Mouse (Mus musculus): ENCODE data around the gene Epo. TPM values are rescaled to one million over a fixed set of nuclear protein-coding genes. Genes with fewer than 3 reads are reported as not detected.

Gene Epo
- total and polyA plus RNA-seq, 2 experiments from 2014 or later = not detected

DNA sequence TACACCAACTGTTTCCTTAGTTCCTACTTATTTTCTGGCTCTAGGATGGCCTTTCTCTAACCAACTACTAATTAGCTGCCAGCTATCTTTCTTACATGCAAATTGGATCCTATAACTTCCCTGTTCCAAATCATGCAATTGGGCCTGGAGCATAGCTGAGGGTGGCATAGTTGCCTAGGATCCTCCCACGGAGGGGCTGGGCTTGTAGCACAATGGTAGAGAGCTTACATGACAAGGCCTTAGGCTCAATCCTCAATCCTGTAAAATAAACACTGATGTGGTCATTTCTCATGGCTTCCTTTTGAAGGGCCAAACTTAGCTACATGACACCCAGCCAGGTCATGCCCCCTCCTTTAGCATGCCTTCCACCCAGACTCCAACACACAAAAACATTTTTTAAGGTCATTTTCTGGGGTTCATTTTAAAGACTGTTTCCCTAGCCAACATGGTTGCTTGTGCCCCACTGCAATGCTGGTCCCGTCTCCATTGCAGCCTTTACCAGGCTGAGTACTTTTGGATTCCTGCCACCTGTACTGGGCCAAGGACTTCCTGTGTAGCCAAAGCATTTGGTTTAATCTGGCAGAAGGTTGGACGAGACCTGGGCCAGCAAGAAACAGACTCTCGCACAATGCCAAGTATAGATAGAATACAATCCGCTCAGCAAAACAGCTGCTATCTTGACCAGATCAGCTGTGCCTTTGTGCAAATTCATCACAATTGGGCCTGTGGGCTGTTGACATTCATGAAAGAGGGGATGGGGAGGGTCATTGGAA, 8.9 kb upstream of the Epo start:
- H3K27me3 ChIP-seq (ENCODE audit: insufficient read depth, low read length) = no peaks in the 10 kb centered on the region
- H3K9ac ChIP-seq = no peak overlapping the region
- H3K27ac ChIP-seq (ENCODE audit: low read depth, low read length) = no peak overlapping the region
- H3K4me1 ChIP-seq (ENCODE audit: insufficient read depth) = peaks cover 4% of the 10 kb centered on the region; the same call in 1 of the 2 replicates
- peak; percentile 45 for ATAC-seq
- H3K4me3 ChIP-seq (ENCODE audit: low read depth, low read length) = no peak overlapping the region
- no peaks in the 10 kb centered on the region for H3K9me3 ChIP-seq (ENCODE audit: low read length)
- DNase-seq = no peak
- no peak overlapping the region for H3K4me2 ChIP-seq (ENCODE audit: low read depth)
- H3K36me3 ChIP-seq (ENCODE audit: insufficient read depth) = no peaks in the 10 kb centered on the region
- no peak for TF ChIP-seq CTCF (IDR thresholded peaks at IDR 0.05; ENCODE audit: low read depth)
- WGBS = 48% methylated on average over 5 of the region's 5 CpGs

DNA sequence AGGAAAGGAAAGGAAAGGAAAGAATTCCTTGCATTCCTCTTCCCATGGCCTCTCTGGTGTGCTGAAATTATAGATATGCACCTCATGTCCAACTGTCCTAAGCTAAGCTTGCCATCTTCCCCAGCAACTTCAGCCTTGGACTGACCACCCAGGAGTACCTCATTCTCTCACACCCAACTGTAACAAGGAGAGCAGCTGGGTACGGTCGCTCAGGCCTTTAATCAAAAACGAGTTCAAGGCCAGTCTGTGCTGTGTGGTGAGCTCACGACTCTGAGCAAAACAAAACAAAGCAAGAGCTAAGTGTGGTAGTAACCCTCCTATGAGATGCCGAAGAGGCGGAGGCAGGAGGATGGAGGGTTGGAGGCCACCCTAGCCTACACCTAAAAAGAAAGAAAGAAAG, 7.9 kb upstream of the Epo start:
- H3K4me3 ChIP-seq (ENCODE audit: low read depth, low read length) = no peak overlapping the region
- ATAC-seq (no peak), DNase-seq (no peak)
- no peaks in the 10 kb centered on the region for H3K36me3 ChIP-seq (ENCODE audit: insufficient read depth)
- 70% methylated on average over 6 of the region's 6 CpGs for WGBS
- no peaks in the 10 kb centered on the region for H3K9me3 ChIP-seq (ENCODE audit: low read length)
- H3K27me3 ChIP-seq (ENCODE audit: insufficient read depth, low read length) = no peaks in the 10 kb centered on the region
- no peak for TF ChIP-seq CTCF (IDR thresholded peaks at IDR 0.05; ENCODE audit: low read depth)
- no peak overlapping the region for H3K27ac ChIP-seq (ENCODE audit: low read depth, low read length)
- peaks cover 4% of the 10 kb centered on the region; the same call in 1 of the 2 replicates for H3K4me1 ChIP-seq (ENCODE audit: insufficient read depth)
- H3K9ac ChIP-seq = no peak overlapping the region
- H3K4me2 ChIP-seq (ENCODE audit: low read depth) = no peak overlapping the region

DNA sequence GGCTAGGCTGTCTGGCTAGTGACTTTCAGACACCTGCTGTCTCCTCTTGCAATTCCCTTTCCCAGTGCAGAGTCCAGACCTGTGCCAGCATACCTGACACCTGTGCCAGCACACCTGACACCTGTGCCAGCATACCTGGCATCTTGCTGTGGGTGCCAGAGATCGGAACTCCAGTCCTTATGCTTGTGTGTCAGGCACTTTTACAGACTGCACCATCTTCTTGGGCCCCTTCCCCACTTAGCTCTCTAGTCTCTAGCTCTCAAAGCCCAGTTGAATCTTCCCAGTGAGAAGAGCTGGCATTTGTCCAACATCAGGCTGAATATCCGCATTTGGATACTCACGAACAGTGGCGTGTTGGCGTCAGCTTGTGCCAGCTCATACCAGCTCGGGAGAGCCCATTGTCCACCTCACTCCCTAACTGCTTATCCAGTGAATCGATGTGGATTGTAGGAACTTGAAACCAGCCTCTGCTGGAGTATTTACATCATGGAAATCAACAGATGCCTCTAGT, 6.3 kb upstream of the Epo start:
- TF ChIP-seq CTCF (IDR thresholded peaks at IDR 0.05; ENCODE audit: low read depth) = no peak

DNA sequence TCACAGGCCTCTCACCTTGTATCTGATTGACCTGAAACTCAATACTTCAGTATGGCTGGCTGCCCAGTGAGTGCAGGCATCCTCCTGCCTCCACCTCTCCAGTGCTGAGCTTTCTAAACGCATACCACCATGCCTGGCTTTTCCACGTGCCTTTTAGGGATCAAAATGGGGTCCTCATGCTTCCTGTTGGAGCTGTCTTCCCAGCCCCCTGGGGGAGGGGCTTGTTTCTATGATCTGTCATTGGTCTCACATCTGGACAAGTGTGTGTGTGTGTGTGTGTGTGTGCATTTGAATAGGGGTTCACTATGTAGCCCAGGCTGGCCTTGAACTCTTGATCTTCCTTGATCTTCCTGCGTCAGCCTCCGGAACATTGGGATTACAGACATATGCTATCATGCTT, 4.4 kb upstream of the Epo start:
- ATAC-seq (no peak), DNase-seq (no peak)
- H3K27me3 ChIP-seq (ENCODE audit: insufficient read depth, low read length) = no peaks in the 10 kb centered on the region
- no peak overlapping the region for H3K4me2 ChIP-seq (ENCODE audit: low read depth)
- no peak for TF ChIP-seq CTCF (IDR thresholded peaks at IDR 0.05; ENCODE audit: low read depth)
- peaks cover 4% of the 10 kb centered on the region; the same call in 1 of the 2 replicates for H3K4me1 ChIP-seq (ENCODE audit: insufficient read depth)
- WGBS = 69% methylated on average over 4 of the region's 4 CpGs
- no peak overlapping the region for H3K27ac ChIP-seq (ENCODE audit: low read depth, low read length)
- no peak overlapping the region for H3K4me3 ChIP-seq (ENCODE audit: low read depth, low read length)
- no peak overlapping the region for H3K9ac ChIP-seq
- no peaks in the 10 kb centered on the region for H3K9me3 ChIP-seq (ENCODE audit: low read length)
- no peaks in the 10 kb centered on the region for H3K36me3 ChIP-seq (ENCODE audit: insufficient read depth)

More for the DNA sequence above, 6.3 kb upstream of the Epo start:
- 23% methylated on average over 7 of the region's 7 CpGs for WGBS
- H3K4me1 ChIP-seq (ENCODE audit: insufficient read depth) = peaks cover 4% of the 10 kb centered on the region; the same call in 1 of the 2 replicates
- no peak overlapping the region for H3K4me2 ChIP-seq (ENCODE audit: low read depth)
- no peaks in the 10 kb centered on the region for H3K27me3 ChIP-seq (ENCODE audit: insufficient read depth, low read length)
- H3K27ac ChIP-seq (ENCODE audit: low read depth, low read length) = no peak overlapping the region
- ATAC-seq (peak; percentile 60), DNase-seq (peak; percentile 77)
- no peak overlapping the region for H3K9ac ChIP-seq
- no peak overlapping the region for H3K4me3 ChIP-seq (ENCODE audit: low read depth, low read length)
- H3K36me3 ChIP-seq (ENCODE audit: insufficient read depth) = no peaks in the 10 kb centered on the region
- no peaks in the 10 kb centered on the region for H3K9me3 ChIP-seq (ENCODE audit: low read length)

DNA sequence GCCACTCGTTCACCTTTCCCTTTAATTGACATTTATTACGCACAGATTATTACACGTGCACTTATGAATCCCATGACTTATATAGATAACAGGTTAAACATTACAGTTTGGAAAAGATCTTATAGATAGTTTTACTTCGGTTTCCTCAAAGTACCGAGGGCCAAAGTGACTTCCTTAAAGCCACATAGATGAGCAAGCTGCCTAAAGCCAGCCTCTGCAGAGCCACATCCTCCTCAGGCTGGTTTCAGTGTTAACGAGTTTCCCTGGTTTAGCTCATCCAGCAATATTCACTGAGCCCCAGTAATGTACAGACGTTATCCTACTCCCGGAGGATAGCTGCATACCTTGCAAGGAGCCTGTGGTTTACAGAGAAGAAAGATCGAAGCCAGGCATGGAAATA, 2.3 kb upstream of the Epo start:
- H3K36me3 ChIP-seq (ENCODE audit: insufficient read depth) = no peaks in the 10 kb centered on the region
- peaks cover 4% of the 10 kb centered on the region; the same call in 1 of the 2 replicates for H3K4me1 ChIP-seq (ENCODE audit: insufficient read depth)
- WGBS = 78% methylated on average over 9 of the region's 9 CpGs
- ATAC-seq (no peak), DNase-seq (no peak)
- no peaks in the 10 kb centered on the region for H3K9me3 ChIP-seq (ENCODE audit: low read length)
- H3K27me3 ChIP-seq (ENCODE audit: insufficient read depth, low read length) = no peaks in the 10 kb centered on the region
- H3K27ac ChIP-seq (ENCODE audit: low read depth, low read length) = no peak overlapping the region
- no peak overlapping the region for H3K4me3 ChIP-seq (ENCODE audit: low read depth, low read length)
- no peak overlapping the region for H3K9ac ChIP-seq
- no peak overlapping the region for H3K4me2 ChIP-seq (ENCODE audit: low read depth)
- no peak for TF ChIP-seq CTCF (IDR thresholded peaks at IDR 0.05; ENCODE audit: low read depth)

DNA sequence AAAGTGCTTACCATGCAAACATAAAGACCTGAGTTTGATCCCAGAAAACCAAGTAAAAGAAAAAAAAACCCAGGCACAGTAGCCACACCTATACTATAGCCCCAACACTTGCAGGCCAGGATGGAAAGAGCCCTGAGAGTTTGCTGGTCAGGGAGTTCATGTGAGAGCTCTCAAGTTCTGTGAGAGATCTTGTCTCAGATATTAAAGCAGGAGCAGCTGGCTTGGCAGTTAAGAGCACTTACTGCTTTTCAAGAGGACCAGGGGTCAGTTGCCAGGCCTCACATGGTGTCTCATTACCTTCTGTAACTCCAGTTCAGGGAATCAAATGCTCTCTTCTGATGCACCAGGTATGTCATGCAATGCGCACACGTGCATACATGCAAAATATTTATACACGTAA, 1.7 kb upstream of the Epo start:
- H3K9me3 ChIP-seq (ENCODE audit: low read length) = no peaks in the 10 kb centered on the region
- H3K4me2 ChIP-seq (ENCODE audit: low read depth) = no peak overlapping the region
- H3K27ac ChIP-seq (ENCODE audit: low read depth, low read length) = no peak overlapping the region
- ATAC-seq (no peak), DNase-seq (no peak)
- H3K9ac ChIP-seq = no peak overlapping the region
- H3K27me3 ChIP-seq (ENCODE audit: insufficient read depth, low read length) = no peaks in the 10 kb centered on the region
- 95% methylated on average over 3 of the region's 3 CpGs for WGBS
- no peak for TF ChIP-seq CTCF (IDR thresholded peaks at IDR 0.05; ENCODE audit: low read depth)
- H3K4me3 ChIP-seq (ENCODE audit: low read depth, low read length) = no peak overlapping the region
- peaks cover 4% of the 10 kb centered on the region for H3K36me3 ChIP-seq (ENCODE audit: insufficient read depth)
- peaks cover 4% of the 10 kb centered on the region; the same call in 1 of the 2 replicates for H3K4me1 ChIP-seq (ENCODE audit: insufficient read depth)

DNA sequence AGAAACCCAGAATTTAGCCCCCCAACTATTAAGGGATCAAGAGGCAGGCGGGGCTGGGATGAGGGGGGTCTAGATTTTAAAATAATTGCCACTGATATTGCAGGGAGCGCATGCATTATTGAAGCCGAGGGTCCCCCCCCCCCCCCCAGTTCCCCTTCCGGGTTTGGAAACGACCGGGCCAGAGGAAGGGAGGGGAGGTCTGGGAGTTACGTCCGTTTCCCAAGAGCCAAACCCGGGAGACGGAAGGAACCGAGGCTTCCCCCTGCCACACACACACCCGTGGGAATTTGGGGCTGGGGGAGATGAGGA, 280 bp downstream of the Epo start:
- H3K4me1 ChIP-seq (ENCODE audit: insufficient read depth) = no peaks in the 10 kb centered on the region
- H3K27me3 ChIP-seq (ENCODE audit: insufficient read depth, low read length) = no peaks in the 10 kb centered on the region
- DNase-seq = no peak
- ATAC-seq = no peak; the same call in 1 of the 2 replicates
- H3K36me3 ChIP-seq (ENCODE audit: insufficient read depth) = peaks cover 24% of the 10 kb centered on the region
- H3K4me2 ChIP-seq (ENCODE audit: low read depth) = peak overlapping the region; percentile 90
- no peaks in the 10 kb centered on the region for H3K9me3 ChIP-seq (ENCODE audit: low read length)
- WGBS = 1% methylated on average over 7 of the region's 12 CpGs
- H3K9ac ChIP-seq = peak overlapping the region; percentile 98
- peak overlapping the region; percentile 58 for H3K4me3 ChIP-seq (ENCODE audit: low read depth, low read length)
- no peak for TF ChIP-seq CTCF (IDR thresholded peaks at IDR 0.05; ENCODE audit: low read depth)
- H3K27ac ChIP-seq (ENCODE audit: low read depth, low read length) = peak overlapping the region; percentile 98
